Mouse (Mus musculus): ENCODE measurements around the gene Nodal.
"Not testable (repeated sequence)": the region's sequence is repeated elsewhere in the genome, so short reads cannot be mapped to it uniquely, and the experiment has no call there.

Nodal gene

DNA sequence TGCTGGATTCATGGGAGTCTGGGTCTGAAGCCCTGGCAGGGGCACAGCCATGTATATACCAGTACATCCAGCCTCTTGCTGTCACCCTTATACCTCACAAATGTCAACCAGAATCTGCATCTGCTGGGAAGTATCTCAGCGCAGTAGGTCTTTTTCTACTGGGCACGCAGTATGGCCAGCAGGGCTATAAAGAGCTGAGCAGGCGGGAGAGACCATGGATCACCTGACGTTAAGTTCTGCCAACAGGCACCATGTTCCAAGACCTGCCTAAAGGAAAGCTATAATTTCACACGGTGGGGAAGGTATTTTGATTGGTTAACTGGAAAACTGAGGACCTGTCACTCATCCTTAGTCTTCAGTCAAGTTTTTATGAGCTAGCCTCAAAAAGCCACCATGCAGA is 11.3 kb downstream of the Nodal start:
- no peak for DNase-seq (ENCODE audit: low spot score)

DNA sequence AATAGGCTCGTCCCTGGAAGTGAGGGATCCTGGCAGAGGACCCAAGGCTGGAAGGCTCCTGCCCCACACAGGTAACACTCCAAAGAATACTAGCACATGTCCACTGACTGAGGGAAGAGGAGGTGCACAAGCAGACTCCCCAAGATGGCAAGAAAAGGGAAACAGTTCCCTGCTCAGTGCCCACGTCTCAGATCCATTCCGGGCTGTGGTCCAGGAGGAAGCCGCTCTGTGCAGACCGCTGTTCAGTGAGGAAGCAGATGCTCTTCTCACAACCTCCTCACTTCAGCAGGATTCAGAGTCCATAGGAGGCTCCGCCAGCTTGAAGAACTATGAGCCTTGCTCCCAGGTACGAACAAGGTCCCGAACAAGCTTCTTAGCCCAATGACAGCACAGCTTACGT is 13.6 kb downstream of the Nodal start:
- no peak for DNase-seq (ENCODE audit: low spot score)

DNA sequence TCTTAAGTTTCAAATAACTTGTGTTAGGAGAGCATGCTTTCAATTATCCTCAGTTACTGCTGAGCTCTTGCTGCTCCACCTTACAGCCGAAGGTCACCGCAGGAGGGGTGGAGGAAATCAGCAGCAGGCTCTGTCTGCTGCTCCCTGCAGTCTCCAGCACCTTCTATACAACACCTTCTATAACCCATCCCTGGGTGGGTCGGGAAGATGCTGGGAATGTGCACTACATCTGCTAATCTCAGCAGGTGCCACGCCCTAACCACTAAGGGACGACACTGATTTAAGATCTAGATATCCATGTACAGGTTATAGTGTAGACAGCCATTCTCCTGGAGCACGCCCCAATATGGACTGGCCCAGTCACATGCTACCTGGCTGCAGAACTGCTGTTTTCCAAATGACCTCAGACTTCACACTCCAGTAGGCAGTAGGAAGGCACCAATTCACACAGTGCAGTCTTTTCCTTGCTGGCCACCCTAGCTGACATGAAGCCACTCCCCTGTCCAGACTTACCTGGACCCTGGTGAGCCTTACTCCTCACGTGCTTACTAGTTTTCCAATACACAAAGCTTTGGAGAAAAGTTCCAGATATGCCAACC is 22.5 kb downstream of the Nodal start:
- DNase-seq (ENCODE audit: low spot score), result no peak

DNA sequence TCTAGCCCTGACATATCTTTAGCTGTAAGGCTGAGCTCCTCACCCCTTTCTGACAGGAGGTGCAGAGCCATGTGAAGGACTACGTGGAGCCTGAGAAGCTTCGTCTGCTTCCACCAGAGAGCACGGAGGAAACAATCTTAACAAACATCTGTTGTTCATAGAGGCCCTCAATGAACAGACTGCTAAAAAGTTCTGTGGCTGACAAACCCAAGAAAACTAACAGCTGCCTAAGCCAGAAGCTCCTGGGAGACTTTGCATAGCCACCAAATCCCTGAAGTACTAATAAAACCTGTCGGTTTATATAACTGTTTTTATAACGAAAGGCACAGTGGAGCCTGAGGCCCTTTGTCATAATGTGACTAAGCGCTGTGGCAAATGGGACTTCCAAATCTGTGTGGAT is 25.7 kb downstream of the Nodal start:
- no peak for DNase-seq (ENCODE audit: low spot score)

DNA sequence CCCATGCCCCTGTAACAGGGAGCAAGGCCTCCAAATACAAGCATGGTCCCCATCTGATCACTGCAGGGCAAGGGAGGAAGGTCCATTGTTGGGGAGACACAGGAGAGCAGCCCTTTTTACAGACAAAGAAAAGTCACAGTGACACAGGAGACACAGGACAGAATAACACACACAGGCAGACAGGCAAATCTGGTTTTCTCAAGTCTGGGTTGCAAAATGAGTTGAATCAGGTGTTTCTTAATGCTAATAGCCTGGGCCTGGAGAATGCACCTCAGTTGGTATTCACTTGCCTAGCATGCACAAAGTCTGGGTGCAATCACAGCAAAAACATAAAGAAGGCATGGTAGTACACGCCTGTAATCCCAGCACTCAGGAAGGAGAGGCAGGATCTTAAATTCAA is 26.1 kb downstream of the Nodal start:
- no peak for DNase-seq (ENCODE audit: low spot score)

DNA sequence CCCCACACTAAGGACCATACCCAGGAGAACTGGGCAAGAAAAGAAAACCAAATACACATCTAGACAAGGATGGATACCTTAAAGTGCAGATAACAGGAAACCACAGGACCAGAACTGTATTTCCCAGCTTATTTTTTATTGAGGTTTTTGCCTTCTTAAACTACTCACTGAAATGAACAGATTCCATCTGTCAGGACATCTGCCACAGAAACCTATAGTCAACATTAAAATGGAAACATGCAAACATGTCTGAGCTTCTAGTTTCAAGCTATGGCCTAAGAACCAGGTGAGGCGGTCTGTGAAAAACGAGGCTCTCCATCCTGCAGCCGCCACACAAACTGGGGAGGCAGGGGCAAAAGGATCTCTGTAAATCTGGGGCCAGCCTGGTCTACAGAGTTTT is 27.2 kb downstream of the Nodal start:
- DNase-seq (ENCODE audit: low spot score), result no peak

DNA sequence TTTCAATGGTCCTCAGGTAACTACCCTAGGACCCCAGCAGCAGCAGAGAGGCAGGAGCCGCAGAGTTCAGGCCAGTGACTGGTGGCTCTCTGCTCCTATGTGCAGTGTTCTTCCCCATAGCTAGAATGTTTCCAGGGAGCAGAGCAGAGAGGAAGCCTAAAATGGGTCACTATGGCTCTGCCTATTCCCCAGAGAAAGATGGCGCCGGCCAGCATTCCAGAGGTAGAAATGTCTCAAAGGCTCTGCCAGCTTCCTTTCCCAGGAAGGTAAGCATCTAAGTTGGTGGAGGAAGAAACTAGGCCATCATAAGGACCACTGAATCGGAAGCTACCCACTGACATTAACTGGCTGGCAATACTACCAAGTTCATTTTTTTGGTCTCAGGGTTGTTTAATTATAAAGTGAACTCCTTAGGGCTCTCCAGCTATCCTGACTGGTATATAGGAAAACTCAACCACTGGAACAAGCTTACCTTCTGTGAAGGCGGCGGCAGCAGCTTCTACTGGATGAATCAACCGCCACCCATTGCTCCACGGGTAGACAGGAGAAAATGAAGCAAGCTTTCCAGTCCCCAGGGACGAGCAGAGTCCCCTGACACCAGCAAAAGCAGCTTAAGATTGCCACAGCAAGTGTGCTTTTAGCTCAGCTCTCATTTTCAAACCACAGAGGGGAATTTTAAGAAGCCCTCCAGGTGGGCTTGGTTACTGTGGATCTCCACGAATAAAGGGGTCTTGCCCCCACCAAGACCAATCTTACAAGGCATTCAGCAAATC is 30.0 kb downstream of the Nodal start:
- no peak for DNase-seq (ENCODE audit: low spot score)

DNA sequence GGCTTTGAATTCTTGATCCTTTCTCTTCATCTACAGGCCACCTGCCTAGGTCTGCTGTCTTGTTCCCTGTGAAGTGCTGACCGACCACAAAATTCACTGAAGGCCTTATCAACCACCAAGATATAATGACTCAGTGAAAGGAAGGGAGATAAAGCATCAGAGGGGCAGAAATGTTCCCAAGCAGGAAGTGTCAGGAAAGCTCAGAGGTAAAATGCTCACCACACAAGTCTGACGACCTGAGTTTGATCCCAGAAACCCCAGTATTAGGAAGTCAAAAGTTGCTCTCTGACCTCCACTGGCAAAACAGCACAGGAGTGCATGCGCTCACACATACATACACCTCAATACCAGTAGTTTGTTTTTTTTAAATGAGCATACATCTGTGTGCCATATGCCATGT is 31.1 kb downstream of the Nodal start:
- no peak for DNase-seq (ENCODE audit: low spot score)

DNA sequence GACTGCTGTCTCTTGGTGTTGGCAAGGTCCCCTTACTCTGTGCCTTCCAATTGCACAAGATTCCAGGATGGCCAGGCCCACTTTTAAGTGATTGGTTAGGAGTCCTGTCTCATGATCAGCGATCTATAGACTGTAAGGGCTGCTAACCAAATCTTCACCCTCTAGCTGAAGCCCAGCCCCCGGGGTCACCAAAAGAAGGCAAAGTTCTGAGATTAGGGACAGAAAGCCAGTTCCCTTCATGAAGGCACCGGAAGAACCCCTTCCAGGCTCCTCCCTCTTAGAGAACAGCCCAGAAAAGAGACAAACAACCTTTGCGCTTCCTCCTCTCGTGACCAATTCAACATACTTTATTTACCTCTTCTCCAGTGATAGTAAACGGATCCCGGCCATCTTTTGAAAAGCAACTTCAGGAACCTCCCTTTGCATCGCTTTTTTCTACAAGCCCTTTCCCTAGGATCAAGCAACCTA is 33.7 kb downstream of the Nodal start:
- DNase-seq (ENCODE audit: low spot score), result no peak

DNA sequence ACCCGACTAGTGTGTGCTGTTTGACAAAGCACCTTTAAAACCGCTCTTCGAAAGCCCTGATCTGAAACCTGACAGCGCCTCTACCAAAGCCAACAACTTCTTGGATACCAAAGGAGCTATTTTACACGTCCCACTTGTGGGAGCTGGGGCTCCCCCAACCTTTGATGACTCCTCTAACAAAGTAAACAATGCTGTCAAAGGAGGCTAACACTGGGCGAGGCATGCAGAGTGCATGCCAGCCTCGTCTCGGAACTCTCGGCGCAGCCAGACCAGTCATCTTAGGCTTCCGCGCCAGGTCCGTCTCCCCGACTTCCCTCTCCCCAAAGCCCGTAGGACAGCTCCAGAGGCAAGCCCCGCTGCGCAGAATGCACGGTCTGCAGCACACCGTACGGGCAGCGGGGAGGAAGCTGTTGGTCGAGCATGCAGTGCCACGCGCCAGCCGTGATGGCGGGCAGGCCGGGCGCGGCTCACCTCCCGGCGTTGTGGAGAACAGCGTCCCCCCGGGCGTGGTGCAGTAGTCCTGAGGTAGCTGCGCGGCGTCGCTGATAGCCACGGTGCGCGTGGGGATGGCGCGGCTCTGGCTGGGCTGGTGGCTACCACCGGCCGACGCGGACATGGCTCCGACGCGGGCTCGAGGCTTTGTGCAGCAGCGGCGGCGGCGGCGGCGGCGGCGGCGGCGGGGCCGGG is 34.3 kb downstream of the Nodal start:
- peak; percentile 54 for DNase-seq (ENCODE audit: low spot score)

DNA sequence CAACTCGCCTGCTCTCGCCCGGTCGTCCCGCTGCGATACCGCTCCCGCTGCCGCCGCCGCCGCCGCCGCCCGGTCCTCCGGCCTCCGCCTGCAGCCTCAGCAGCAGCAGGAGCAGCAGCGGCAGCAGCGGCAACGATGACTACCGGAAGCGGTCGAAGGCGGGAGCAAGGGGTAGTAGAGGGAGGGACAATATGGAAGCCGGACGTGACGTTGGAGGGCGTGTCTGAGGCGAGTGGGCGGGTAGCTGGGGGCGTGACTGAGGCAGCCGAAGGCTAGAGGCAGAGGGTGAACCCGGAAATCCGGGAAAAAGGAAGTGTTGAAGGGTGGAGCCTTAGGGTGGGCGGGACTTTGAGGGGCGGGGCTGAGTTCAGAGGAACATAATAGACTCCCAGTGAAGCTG is 34.9 kb downstream of the Nodal start, which contains the start of gene Eif4ebp2:
Gene Eif4ebp2, minus strand, starts transcription at position 17 of the 400 bp plus-strand sequence.
- peak; percentile 99 for DNase-seq (ENCODE audit: low spot score)

DNA sequence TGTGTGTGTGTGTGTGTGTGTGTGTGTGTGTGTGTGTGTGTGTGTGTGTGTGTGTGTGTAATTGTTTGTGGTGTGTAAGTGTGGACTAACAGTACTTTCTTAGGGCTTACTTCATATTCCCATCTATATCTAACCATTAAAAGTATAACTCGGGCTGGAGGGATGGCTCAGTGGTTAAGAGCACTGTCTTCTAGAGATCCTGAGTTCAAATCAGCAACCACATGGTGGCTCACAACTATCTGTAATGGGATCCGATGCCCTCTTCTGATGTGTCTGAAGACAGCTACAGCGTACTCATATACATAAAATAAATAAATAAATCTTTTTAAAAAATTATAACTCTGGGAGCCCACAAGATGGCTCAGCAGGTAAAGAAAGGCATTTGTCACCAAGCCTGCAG is 35.4 kb downstream of the Nodal start:
- DNase-seq (ENCODE audit: low spot score), result not testable (repeated sequence)

DNA sequence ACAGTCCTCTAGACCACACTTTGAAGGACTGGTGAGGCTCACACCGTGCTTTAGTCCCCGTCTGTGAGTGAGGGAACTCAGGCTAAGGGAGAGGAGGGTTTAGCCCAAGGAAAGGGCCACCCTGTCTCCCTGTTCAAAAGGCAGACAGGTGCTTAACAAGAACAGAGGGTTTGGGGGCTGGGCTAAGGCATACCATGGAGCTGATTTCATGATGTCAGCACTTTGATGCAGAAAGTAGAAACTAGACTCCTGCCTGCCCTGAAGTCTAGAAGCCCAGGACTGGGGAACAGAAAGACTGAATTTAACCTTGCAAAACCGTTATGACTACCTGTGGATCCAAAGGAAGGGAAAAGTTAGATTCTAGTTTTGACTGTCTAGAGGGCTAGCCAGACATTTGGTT is 39.4 kb downstream of the Nodal start:
- no peak for DNase-seq (ENCODE audit: low spot score)

DNA sequence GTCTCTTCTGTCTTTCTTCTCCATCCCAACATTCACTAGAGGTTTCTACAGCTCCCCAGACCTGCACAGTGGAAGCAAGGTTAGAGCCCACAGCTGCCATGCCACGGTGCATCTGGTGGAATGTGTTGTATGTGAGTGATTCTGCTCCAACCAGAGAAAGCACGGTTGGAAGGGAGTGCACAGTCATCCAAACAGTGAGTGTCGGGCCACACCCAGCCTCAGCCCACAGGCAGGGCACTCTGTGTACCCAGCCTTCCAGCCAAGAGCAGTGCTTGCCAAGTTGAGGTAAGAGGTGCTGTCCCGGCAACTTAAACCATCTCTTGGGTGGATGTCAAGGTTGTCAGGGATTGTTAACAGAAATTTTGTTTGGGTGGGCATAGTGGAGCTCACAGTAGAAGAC is 47.2 kb downstream of the Nodal start:
- DNase-seq (ENCODE audit: low spot score), result no peak

DNA sequence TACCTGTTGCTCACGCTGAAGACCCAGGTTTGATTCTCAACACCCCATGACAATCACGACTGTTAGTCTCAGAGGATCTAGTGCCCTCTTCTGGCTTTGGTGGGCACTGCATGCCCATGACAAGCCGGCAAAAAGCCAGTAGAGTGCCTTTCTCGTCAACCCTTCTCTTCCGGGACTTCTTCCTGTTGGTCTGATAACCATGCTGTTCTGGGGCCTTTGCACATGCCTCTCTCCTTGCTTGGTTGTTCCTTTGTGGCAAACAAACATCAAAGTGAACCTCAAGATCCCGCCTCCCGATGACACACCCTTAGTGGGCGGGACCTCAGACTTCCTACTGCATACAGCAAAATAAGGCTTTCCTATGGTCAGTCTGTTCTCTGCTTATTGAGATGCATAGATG is 48.5 kb downstream of the Nodal start:
- DNase-seq (ENCODE audit: low spot score), result no peak

DNA sequence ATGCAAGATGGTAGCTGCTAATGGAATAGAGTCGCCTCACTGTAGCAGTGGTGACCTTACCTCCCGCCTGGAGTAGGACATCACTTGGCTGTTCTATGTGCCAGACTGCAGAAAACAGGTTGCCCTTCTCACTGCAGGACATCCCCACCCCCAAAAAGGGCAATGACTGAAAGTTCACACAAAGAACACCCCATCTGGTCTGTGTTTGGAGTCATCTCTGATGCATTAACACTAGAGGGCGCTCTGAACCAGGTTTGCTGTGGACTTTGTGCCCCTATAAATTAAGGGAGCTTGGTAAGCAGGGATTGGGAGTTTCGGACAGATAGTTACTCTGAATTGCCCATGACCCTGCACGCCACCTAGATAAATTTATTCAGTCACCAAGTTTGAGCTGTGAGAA is 49.1 kb downstream of the Nodal start:
- DNase-seq (ENCODE audit: low spot score), result no peak

DNA sequence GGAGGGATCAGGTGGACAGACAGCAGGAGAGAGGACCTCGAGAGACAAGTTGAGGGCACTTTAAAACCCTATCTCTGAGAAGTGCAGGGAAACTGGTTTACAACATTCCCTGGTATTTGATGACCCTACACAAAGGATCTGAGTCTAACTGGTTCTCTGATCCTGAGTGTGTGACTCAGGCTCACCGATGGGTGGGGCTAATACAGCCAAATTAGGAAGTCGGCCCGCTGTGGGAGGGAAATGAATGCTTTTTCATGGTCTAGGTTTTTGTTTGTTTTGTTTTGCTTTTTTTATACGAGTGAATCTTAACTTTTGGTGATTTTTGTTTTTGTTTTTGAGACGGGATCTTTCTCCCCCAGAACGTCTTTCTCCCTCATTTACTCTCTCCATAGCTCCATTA is 51.1 kb downstream of the Nodal start:
- no peak for DNase-seq (ENCODE audit: low spot score)

DNA sequence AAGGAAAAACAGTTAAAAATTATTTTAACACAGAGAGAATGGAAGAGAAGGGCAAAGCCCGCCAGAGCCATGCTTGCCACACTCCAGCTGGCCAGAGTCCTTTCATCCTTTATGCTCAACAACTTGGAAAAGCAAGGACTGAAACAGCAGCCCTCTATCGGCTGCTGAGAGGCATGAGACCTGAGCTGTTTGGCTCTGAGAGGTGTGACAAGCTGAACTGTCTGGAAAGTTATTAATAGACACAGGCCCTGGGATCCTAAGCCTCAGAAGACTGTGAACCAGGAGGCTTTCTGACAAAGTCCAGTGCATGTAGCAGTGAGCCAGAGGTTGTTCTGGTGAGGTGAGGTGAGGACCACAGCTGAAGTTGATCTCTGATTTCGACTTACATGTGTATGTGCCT is 55.9 kb downstream of the Nodal start:
- DNase-seq (ENCODE audit: low spot score), result no peak

DNA sequence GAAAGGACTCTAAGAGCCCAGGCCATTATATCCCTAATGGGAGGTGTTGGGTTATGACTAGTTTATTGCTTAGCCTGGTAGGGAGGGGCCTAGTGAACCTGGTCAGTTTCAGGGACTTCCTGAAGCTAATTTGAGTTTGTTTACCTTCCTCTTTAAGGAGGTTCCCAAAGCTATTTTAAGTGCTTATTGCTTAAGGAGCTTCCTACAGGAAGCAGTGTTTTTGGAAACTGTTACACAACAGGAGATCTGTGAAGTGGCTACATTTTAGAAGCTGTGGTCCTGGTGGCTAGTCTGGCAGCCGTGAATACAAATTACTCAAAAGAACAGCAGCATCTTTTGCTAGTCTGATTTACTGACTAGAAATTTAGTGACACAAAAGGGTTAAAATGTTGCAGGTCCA is 56.6 kb downstream of the Nodal start:
- peak; percentile 43 for DNase-seq (ENCODE audit: low spot score)
